Mouse (Mus musculus): ENCODE data around the gene Trpv1. TPM values are rescaled to one million over a fixed set of nuclear protein-coding genes. Genes with fewer than 3 reads are reported as not detected.

Trpv1 gene
- 0.18 and 0.21 TPM in 2 replicates for polyA plus RNA-seq (2012; rRNA removed)

DNA sequence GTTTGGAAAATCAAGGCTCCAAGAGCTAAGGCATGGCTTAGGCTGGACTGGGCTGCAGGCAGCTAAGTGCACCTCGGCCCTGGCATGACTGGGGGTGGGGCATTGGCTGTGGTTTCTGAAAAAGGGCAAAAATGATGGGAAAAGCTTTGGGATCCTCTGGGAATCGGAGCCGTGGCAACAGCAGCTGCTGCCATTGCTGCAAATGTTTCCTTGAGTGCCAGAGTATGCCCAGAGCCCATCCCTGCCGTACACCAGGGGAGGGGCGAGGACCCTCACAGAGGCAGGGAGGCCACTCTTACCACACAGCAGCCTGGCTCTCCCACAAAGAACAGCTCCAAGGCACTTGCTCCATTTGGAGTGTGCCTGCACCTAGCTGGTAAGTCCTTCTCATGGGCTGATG, at the start of gene Trpv1:
Gene Trpv1 (plus strand): TSS at position 301 of the 400 bp plus-strand sequence.
- DNase-seq (ENCODE audit: low read depth, low spot score): no peak
- whole genome bisulfite sequencing: 87% methylated on average over 5 of the region's 5 CpGs

DNA sequence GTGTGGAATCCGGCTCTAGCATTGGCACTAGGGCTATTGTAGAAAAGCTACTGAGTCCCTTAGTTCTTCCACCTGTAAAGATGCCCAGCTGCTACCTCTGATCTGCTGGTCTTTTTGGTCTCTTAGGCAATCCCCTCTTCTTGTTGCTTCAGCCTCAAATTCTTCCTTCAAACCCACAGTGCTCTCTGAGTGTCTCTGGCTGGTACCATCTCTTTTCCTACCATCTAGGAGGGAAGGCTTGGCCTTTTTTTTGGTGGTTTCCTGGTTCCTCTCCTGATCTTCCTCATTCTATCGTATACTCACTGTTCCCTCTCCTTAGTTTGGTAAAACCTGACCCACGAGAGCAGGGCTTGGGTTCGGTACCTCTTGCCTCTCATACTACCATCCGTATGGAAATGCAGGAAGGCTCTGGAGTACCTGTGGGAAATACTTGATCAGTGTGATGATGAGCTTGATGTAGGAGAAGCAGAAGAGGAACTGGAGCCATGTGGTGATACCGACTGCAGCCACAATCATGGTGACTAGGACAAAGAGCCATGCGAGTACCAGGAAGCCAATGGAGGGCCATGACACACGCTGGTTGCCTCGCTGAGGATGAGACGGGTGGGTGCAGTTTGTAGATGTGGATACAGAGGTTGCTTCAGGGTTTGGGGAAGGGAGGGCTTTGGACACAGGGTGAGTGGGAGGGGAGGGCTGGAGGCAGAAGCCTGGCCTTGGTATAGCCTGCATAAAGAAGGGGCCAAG, 48.0 kb upstream of the Trpv1 start:
- no peak for DNase-seq (ENCODE audit: low read depth, low spot score)
- WGBS: 87% methylated on average over 10 of the region's 10 CpGs

DNA sequence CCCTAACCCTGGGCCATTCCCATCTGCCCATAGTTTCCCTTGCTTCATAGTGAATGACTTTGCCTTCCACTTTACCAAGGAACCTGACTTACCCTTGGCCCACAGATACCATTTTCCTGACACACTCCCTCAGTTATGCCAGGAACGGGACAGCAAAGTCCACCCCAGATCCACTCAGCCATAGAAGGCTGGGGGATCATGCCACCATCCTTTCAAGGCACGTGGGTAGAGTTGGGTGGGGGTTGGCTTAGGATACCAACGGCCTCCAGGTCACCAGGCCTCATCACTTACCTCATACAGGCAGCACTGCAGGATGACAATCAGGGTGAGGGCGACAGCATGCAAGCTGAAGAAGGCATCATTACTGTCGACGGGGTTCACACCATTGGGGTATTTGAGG, 46.9 kb upstream of the Trpv1 start:
- WGBS: 88% methylated on average over 6 of the region's 6 CpGs

DNA sequence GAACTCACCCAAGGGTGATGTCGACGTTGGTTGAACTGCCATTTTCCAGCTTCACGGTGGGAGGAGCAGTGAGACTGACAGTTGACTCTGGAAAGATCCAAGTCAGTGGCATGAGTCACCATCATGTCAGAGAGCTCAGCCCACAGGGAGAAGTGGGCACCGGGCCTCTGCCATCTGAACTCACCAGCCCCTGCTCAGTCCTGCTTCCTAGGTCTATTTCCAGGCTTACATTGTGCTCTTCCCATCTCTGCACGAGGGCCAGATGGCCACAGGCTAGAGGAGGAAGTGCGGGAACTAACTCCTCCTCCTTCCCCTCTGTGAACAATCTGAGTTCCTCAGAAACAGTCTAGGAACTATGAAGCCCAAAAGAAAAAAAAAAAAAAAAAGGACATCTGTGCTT, 41.0 kb upstream of the Trpv1 start:
- WGBS: 63% methylated on average over 6 of the region's 6 CpGs
- DNase-seq (ENCODE audit: low read depth, low spot score): no peak

More for the DNA sequence above, 46.9 kb upstream of the Trpv1 start:
- DNase-seq (ENCODE audit: low read depth, low spot score): no peak

DNA sequence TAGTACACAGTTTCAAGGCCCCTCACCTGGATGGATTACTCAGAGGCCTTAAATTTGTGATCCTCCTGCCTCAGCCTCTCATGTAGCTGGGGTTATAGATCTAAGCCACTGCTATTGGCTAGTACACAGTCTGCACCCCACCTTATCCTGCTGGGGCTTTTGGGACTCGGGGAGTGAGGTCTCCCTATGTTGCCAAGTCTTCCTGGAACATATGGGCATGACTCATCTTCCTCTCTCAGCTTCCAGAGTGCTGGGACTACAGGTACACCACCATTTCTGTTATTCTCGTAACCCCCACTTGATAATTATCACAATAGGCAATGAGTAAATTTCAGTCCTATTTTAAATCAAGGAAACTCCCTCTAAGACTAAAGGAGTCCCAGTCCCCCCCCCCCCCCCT, 39.6 kb upstream of the Trpv1 start:
- no peak for DNase-seq (ENCODE audit: low read depth, low spot score)
- WGBS: 68% methylated on average over 2 of the region's 2 CpGs

DNA sequence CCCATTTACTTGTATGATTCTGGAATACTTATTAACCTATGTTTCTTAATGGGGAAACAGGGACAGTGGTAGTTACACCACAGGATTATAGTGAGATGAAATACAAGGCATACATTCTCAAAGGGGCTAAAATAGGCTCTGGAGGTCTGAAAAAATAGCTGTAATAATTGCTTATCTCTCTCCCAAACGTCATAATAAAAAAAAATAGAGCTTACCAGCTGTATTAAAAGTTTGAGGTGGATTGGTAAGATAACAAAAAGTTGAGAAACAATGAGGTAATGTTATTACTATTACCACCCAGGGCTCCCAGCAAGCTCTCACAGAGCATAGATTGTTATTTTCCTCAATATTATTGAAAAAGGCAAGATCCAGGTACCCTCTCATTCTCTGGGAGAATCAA, 35.9 kb upstream of the Trpv1 start:
- no peak for DNase-seq (ENCODE audit: low read depth, low spot score)
- WGBS: 2% methylated on average over 1 of the region's 1 CpGs

DNA sequence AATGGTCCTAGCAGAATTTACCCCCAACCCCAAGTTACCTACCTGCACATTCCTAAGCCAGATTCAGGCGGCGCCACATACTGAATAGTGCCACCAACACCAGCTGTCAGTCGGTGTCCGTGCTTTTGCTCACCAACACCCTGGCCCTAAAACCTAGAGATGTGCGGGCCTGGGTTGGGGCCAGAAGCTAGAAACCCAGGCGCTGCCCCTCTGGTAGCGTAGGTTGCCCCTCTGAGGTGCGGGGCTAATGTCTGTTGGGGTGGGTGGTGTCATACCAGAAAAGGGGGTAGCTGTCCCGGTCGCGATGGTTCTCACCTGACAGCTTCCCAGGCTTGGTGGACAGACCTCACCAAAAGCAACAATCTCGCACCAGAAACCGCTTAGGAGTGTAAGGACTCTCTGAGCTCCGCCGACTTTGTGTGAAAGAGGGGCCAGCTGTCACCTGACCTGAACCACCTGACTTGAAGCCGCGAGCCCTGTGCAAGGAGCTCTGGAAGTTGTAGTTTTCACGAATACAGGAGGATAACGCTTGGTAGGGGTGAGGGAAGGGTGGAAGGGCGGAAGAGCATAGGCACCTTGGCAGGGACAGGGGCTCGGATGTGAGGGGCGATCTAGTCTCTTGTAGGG, 35.4 kb upstream of the Trpv1 start, which contains the start of gene Ctns:
Gene Ctns (minus strand): TSS at position 440 of the 627 bp plus-strand sequence.
- DNase-seq (ENCODE audit: low read depth, low spot score): no peak
- under 1% methylated on average over 22 of the region's 22 CpGs for WGBS

DNA sequence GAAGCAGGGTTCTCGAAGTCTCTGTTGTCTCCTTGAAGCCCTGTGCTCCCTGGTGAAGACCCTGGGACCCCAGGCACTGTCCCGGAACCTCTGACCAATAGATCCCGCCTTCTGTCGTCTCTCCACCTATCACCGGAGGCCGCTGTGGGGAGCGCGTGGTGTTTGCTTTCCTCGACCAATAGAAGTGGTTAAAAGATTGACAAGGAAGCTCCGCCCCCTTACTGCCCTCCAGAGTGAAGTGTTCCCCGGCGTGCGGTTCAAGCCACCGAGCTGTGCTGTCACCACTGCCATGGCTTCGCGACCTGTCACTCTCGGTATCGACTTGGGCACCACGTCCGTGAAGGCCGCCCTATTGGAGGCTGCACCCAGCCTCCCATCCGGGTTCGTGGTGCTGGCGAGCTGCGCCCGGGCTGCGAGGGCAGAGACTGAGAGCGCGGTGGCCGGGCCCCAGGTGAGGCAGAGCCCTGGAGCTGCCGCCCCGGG, 34.8 kb upstream of the Trpv1 start, which contains the start of gene Shpk:
Gene Shpk (plus strand): TSS at position 231 of the 483 bp plus-strand sequence.
- under 1% methylated on average over 32 of the region's 32 CpGs for WGBS
- DNase-seq (ENCODE audit: low read depth, low spot score): no peak

DNA sequence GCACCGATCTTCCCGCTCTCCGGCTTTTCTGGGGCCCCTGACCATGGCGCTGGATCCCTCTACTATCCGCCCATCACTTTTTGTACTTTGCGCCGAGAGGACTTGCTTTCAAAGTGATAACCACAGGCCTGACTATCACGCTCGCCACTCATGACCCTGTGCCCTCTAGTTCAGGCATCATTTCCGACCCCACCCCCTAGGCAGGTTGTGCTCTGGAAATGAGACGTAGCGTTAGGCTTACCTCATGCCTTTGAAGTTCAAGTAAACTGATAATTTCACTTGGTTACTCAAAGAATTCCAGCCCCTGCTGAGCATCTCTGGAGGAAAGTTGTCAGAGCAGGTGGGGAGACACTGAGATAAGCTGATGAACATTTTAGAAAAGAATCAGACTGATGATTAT, 34.2 kb upstream of the Trpv1 start:
- no peak for DNase-seq (ENCODE audit: low read depth, low spot score)
- WGBS: 3% methylated on average over 12 of the region's 12 CpGs

DNA sequence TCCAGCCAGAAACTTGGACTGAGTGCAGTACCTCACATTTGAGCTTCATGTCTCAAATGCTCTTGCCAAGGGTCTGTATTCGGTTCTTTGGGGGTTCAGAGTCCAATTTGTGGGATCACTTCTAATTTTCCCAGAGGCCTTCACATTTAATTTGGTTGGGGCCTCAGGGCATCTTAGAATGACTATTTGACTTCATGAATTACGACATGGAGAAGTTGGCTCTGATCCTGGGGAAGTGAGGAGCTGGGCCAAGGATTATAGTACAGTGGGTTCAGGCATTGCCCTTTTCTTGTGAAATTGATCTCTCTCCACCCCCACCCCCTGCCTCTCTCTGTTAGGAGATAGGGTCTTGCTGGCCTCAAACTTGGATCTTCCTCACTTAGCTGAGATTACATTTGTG, 33.1 kb upstream of the Trpv1 start:
- WGBS: 37% methylated on average over 2 of the region's 2 CpGs
- DNase-seq (ENCODE audit: low read depth, low spot score): no peak

DNA sequence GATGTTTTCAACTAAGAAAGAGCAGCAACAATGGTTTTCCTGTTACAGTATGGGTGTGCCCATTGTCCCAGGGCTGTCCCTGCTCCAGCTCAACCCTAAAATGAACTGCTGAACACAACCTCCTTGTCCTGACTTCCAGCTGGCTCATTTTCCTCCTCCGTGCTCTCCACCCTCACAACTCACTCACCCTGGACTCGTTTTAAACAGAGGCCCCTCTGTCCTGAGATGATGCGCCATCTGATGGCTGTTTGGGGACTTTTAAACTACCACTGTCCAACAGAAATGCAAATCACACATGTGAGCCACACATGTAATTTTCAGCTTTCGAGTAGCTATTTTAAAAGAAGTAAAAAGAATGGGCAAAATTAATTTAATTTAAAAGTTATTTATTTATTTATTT, 32.5 kb upstream of the Trpv1 start:
- 34% methylated on average over 4 of the region's 4 CpGs for WGBS
- no peak for DNase-seq (ENCODE audit: low read depth, low spot score)

DNA sequence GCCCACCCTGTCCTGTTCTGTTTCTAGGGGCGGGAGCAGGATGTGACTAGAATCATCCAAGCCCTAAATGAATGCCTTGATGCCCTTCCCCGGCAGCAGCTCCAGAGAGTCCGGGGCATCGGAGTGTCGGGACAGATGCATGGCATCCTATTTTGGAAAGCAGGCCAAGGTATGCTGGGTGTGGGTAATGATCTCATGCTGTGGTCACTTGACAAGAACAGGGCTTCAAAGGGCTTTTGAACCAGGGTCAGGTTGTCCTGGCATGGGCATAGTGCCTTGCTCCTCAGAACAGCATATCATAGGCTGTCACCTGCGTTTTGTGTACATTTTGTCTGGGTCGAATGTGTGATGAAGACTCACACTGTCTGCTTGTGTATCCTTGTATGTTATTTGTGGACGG, 30.2 kb upstream of the Trpv1 start:
- 87% methylated on average over 8 of the region's 8 CpGs for WGBS
- no peak for DNase-seq (ENCODE audit: low read depth, low spot score)

DNA sequence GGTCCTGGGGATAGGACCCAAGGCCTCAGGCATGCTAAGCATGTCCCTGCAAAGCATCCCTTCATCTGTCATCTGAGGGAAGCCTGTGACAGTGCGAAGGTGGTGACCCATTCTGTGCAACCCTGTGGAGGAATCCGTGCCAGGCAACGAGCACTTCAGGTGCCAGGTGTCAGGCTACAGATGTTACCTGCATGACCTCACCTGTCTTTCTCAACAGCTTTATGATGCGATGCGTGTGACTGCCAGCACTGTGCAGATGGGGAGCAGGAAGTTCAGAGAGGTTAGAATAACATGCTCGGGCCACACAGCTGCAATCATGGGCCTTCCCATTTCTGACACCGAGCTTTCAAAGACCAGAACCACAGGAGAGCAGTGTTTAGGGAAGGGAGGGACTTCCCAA, 28.9 kb upstream of the Trpv1 start:
- WGBS: 29% methylated on average over 7 of the region's 7 CpGs
- no peak for DNase-seq (ENCODE audit: low read depth, low spot score)

DNA sequence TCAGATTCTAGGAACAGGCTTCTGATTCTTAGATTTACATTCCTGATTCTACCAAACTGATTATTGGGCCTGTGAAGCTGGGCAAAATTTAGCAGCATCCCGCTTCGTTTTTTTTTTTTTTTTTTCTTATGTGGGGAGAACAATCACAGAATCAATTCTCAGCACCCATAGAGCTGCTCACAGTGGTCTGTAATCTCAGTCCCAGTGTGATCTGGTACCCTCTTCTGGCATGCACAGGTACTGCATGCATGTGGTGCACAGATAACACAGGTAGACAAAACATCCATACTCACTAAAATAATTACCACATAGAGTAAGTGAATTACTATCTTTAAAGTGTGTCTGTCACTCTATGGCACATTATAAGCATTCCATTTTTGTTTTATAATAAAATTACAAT, 26.5 kb upstream of the Trpv1 start:
- no peak for DNase-seq (ENCODE audit: low read depth, low spot score)
- 93% methylated on average over 2 of the region's 2 CpGs for WGBS

DNA sequence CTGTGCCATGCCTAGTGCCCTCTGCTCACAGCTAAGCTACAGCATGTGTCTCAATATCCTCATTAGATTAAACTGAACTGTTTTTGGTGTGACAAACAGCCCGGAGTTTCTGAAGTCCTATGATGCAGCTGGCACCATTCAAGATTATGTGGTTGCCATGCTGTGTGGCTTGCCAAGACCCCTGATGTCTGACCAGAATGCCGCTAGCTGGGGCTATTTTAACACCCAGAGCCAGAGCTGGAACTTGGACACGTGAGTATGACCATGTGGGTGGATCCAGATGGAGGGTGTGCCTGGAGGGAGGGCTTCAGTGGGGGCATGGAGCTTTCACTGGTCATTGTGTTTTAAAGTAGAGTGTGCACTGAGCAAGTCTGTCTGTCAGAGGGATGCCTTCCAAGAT, 20.1 kb upstream of the Trpv1 start:
- WGBS: 75% methylated on average over 3 of the region's 3 CpGs
- no peak for DNase-seq (ENCODE audit: low read depth, low spot score)

DNA sequence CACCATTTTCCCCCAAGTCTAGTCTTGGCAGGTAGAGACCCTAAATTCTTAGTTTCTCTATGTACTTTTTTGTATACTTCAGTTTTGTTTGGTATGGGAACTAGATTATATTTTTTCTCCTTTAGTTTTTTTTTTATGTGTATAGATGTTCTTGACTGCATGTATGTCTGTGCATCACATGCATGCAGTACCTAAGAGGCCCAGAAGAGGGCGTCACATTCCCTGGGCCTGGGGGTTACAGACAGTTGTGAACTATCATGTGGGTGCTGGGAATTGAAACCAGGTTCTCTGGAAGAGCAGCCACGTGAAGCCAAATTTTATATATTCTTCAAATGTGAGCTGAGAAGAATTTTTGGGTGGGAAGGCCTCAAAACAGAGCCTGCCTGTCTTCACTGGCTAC, 14.4 kb upstream of the Trpv1 start:
- DNase-seq (ENCODE audit: low read depth, low spot score): no peak
- 61% methylated on average over 2 of the region's 2 CpGs for WGBS

DNA sequence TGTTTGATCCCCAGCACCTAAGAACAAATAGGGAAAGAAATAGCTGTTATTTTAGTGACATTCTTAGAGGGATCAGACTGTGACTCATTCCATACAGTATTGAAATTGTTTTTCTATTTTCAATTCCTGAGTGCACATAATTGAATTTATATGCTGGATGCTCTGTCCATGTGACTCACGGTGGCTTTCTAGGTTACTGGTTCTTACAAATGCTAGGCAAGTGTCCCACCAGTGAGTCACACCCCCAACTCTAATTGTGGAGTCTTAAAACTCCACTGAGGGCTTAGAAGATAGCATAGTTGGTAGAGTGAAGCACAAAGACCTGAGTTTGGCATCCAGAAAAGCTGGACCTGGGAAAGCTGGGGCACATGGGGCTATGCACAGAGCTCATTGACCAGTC, 13.4 kb upstream of the Trpv1 start:
- WGBS: 77% methylated on average over 1 of the region's 1 CpGs
- DNase-seq (ENCODE audit: low read depth, low spot score): no peak

DNA sequence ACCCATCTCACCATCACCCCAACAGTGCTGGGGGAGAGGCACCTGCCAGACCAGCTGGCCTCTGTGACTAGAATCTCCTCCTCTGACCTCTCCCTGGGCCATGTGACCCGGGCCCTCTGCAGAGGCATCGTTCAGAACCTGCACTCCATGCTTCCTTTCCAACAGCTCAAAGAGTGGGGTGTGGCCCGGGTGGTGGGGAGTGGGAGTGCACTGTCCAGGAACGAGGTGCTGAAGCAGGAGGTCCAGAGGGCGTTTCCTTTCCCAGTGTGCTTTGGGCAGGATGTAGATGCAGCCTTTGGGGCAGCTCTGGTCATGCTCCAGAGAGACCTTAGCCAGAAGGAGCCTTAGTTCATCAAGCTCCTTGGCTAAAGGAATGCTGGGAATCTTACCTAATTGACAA, 11.2 kb upstream of the Trpv1 start:
- DNase-seq (ENCODE audit: low read depth, low spot score): no peak
- 29% methylated on average over 5 of the region's 5 CpGs for WGBS

DNA sequence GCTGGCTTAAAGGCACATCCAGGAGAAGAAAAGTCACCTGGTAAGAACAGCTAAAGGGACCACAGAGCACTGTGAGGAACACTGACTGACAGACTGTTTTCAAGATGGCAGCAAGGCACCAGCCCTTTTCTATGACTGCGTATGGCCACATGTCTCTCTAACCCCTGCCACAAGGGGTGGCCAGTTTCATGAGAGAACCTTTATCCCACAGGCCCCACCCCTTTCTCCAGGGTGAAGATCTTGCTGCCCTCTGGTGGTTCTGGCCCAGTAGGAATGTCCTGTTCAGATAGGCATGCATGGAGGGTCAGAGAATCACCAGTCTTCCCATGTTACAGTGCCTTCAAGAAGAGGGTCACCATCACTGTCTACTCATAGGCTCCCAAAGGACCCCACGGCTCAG, 10.1 kb upstream of the Trpv1 start:
- DNase-seq (ENCODE audit: low read depth, low spot score): no peak

DNA sequence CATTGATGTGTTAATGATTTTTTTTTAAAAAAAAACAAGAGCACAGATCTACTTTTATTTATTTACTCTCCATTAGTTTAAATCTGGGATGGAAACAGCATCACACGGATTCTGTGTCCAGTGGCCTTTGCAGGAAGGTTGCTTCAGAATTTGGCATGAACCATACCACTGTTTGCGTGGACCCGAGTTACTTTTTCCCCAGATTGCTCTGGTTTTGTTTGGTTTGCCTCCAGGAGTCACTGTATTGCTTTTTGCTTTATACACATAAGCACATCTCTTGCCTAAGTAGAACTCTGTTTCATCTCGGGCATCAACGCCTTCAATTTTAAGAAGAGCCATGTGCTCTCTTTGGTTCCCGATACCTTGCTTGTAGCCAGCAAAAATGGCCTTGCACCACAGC, 8.2 kb upstream of the Trpv1 start:
- no peak for DNase-seq (ENCODE audit: low read depth, low spot score)
- WGBS: 79% methylated on average over 6 of the region's 6 CpGs

More for the DNA sequence above, 10.1 kb upstream of the Trpv1 start:
- WGBS: 66% methylated on average over 2 of the region's 2 CpGs

DNA sequence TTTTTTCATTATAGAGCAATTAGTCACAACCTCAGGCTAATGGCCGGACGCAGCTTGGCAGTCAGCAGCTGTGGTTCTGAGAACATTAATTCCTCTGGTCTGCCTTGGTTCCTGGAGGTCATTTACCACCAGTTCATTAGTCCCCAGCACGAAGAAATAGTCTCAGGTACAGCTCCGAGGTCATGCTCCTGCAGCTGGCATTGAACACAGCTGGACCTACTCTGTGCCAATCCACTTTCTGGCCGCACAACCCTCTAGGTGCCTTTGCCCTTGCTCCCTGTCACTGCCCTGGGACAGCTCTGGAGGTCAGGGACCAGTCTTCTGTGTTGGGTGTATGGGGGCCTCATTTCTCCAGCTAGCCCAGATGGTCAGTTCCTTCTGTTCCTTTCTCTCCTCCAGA, 5.2 kb upstream of the Trpv1 start:
- 77% methylated on average over 5 of the region's 5 CpGs for WGBS
- no peak for DNase-seq (ENCODE audit: low read depth, low spot score)
